Mouse (Mus musculus): ENCODE measurements at regions not wholly inside any gene's neighbourhood (a gene's known extent, or its start where the extent isn't known, plus 50 kb on each side); places are given as distances from the start of the nearest gene placed in this dataset.

DNA sequence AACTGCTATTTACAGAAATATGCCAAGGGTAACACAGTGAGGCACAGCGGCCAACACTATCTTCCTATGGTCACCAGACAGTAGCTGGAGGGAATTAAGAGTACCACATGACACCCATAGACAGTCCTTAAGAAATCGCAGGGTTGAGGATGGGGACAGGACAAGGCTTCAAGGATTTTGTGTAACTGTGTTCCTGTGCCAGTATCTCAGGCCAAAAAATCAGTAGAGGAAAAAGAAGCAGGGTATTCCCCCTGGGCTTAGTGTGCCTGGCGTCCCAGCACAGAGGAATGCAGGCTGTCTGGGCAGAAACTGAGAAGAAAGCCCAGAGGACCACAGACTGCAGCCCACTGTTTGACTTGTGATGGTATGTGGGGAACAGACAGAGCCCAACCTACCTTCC, 147.3 kb downstream of the Ptger3 start:
- Histone ChIP-seq H3K4me1 (peaks cover 44% of the 10 kb centered on the region), H3K36me3 (replicated peaks; ENCODE audit: low read length) (no peaks in the 10 kb centered on the region), H3K9me3 (no peaks in the 10 kb centered on the region), H3K27me3 (replicated peaks) (no peaks in the 10 kb centered on the region), H3K4me3 (replicated peaks) (no peak overlapping the region)
- no peak for TF ChIP-seq FLI1 (IDR thresholded peaks at IDR 0.05; ENCODE audit: low read length)
- no peak for TF ChIP-seq GATA1 (IDR thresholded peaks at IDR 0.05; ENCODE audit: borderline replicate concordance, low read length)

DNA sequence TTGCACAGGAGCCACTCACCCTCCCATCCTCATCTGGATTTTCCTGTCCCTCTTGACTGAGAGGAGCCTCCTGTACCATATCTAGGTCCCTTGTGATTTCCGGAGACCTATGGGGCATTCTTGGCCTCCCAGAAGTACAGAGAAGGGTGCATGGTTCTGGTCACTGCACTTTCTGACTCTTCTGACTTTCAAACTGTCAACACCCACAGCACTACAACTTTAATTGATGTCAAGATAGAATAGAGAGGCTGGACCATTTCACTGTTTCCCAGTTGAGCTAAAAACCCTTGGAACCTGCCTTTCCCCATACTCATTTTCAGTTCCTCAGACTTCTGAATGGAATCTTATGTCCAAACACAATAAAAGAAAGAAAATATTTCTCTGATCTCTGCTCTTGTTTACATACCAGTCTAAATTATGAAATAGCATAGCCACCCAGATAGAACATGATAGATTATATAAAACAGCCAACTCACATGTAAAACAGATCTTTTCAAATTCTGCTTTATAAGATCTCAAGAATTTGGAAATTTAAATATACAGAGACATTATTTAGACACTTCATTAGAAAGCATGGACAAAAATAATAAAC, 144.2 kb downstream of the Ptger3 start:
- Histone ChIP-seq H3K4me1 (peaks cover 40% of the 10 kb centered on the region), H3K9me3 (no peaks in the 10 kb centered on the region), H3K36me3 (replicated peaks; ENCODE audit: low read length) (no peaks in the 10 kb centered on the region), H3K27me3 (replicated peaks) (peaks cover 2% of the 10 kb centered on the region), H3K4me3 (replicated peaks) (no peak overlapping the region)
- TF ChIP-seq GATA1 (IDR thresholded peaks at IDR 0.05; ENCODE audit: borderline replicate concordance, low read length) (no peak), FLI1 (IDR thresholded peaks at IDR 0.05; ENCODE audit: low read length) (no peak)

DNA sequence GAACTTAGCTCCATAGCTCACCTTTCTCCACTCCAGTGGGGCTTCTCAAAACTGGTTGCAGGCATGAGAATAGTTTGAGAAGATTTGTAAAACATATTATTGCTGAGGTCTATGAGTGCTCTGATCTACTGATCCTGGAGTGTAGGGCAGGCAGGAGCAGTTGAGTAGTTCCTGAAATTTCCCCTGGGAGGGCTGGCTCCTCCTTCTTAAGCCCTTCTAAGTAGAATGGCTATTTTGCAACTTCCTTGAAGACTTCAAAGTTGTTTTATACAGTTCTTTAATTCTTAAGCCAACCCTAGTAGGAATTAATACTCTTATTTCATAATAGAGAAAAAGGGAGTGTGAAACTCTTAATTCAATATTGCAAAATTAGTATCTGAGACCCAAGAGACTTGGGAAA, 133.3 kb downstream of the Ptger3 start:
- no peak overlapping the region for H3K4me3 ChIP-seq (replicated peaks)
- peaks cover 17% of the 10 kb centered on the region for H3K4me1 ChIP-seq
- H3K27me3 ChIP-seq (replicated peaks), result peaks cover 2% of the 10 kb centered on the region
- no peak for TF ChIP-seq FLI1 (IDR thresholded peaks at IDR 0.05; ENCODE audit: low read length)
- no peak for TF ChIP-seq GATA1 (IDR thresholded peaks at IDR 0.05; ENCODE audit: borderline replicate concordance, low read length)
- H3K36me3 ChIP-seq (replicated peaks; ENCODE audit: low read length), result no peaks in the 10 kb centered on the region
- no peaks in the 10 kb centered on the region for H3K9me3 ChIP-seq

DNA sequence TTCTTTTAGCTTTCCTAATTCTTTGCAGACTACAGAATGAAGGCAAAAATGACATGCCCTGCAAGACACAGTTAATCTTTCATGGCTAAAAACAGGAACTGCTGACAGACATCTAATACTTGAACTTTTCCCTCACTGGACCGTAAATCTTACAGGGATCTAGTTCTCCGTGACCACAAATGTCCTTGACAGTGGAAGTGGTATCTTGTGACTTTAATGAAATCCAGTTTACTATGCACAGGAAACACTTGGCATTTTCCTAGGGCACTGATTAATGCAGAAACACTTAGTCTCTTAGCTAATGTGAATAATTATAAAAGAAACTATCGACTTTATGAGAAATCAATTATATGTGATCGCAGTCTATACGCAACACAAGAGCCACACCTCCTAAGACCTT, 131.8 kb downstream of the Ptger3 start:
- H3K4me1 ChIP-seq, result peaks cover 17% of the 10 kb centered on the region
- H3K4me3 ChIP-seq (replicated peaks), result no peak overlapping the region
- H3K27me3 ChIP-seq (replicated peaks), result peaks cover 2% of the 10 kb centered on the region
- H3K9me3 ChIP-seq, result no peaks in the 10 kb centered on the region
- no peak for TF ChIP-seq GATA1 (IDR thresholded peaks at IDR 0.05; ENCODE audit: borderline replicate concordance, low read length)
- TF ChIP-seq FLI1 (IDR thresholded peaks at IDR 0.05; ENCODE audit: low read length), result no peak
- H3K36me3 ChIP-seq (replicated peaks; ENCODE audit: low read length), result no peaks in the 10 kb centered on the region

DNA sequence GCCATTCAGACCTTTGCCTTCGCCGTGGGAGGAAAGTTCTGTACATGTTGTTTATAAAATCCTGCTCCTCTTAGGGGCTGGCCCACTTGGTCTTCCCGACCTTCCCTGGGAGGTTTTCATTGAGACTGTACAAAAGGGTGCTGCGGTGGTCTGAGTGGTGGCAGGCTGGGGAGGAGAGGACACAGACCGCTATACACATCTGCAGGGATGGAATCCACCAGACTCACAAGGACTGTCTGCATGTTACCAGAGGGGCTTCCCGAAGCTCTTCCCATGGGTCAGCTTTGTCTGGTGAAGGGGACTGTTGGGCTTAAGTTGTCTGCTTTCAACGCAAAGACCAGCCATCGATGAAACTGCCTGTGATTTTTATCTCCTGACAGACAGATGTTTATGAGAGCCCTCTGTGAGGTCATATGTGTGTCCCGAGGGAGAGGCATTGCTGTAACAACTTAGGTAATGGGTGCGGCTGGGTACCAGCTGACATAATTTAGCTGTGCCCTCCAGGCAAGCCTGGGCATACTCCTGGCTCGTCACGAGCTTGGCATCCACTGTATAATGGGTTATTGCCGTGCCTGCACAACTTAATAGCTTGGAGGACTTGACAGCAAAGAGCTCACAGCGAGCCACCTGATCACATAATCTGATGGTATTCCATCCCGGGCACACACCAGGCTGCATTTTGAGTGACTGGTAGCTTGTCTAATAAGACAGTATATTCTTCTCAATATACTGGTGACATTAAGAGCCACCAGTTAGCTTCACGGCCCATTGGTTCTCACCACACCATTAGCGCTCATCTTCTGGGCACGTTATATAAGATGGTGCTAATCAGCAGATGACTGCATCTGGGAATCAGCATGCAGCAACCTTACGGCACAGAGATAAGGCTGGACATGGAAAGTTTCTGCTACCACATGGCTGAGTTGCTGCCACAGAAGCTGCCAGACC, 128.7 kb downstream of the Ptger3 start:
- Histone ChIP-seq H3K36me3 (replicated peaks; ENCODE audit: low read length) (no peaks in the 10 kb centered on the region), H3K4me3 (replicated peaks) (no peak overlapping the region), H3K4me1 (peaks cover 18% of the 10 kb centered on the region), H3K27me3 (replicated peaks) (peaks cover 2% of the 10 kb centered on the region), H3K9me3 (no peaks in the 10 kb centered on the region)
- TF ChIP-seq FLI1 (IDR thresholded peaks at IDR 0.05; ENCODE audit: low read length) (no peak), GATA1 (IDR thresholded peaks at IDR 0.05; ENCODE audit: borderline replicate concordance, low read length) (no peak)

Measured in megakaryocyte, embryonic 14.5 days (primary cell).